Mouse (Mus musculus): ENCODE data around the gene Gm13040. TPM values are rescaled to one million over a fixed set of nuclear protein-coding genes. Genes with fewer than 3 reads are reported as not detected.
"Not testable (repeated sequence)": the region's sequence is repeated elsewhere in the genome, so short reads cannot be mapped to it uniquely, and the experiment has no call there.

Gene Gm13040
- not detected for polyA plus RNA-seq (2021)

GRCm38 (mm10) chr4:143535654-143536053 lies at the start of gene Gm13040:
Gene Gm13040 (plus strand): TSS chr4:143535954.
- CTCF ChIA-PET; H3K27me3 ChIP-seq; DNase-seq (ENCODE audit: low read depth, low spot score); ATAC-seq; POLR2A ChIA-PET; in situ Hi-C loops (cut with MboI; ENCODE audit: low pct_unique_long_range_greater_than_20kb): not testable (repeated sequence)

GRCm38 (mm10) chr4:143511043-143511442 lies 24.7 kb upstream of the Gm13040 start, which contains the start of gene Gm13043:
Gene Gm13043 (plus strand): TSS chr4:143511343.
- H3K27me3 ChIP-seq: no peaks in the 10 kb centered on the region
- CTCF ChIA-PET: no interaction called here
- in situ Hi-C loops (cut with MboI; ENCODE audit: low pct_unique_long_range_greater_than_20kb): no loop called here
- DNase-seq (ENCODE audit: low read depth, low spot score): no peak
- POLR2A ChIA-PET: no interaction called here
- ATAC-seq: no peak
- TF ChIP-seq CTCF (IDR thresholded peaks at IDR 0.05): no peak

- POLR2A ChIA-PET: not testable (repeated sequence)
Measured at GRCm38 (mm10) chr4:143551400-143551799, 15.6 kb downstream of the Gm13040 start, which contains the start of the genes BC080695 and Gm13057. Gene BC080695 (plus strand): TSS chr4:143551700. Gene Gm13057 (plus strand): TSS chr4:143551709.

More at GRCm38 (mm10) chr4:143551400-143551799, 15.6 kb downstream of the Gm13040 start, which contains the start of the genes BC080695 and Gm13057:
- DNase-seq (ENCODE audit: low read depth, low spot score); ATAC-seq; in situ Hi-C loops (cut with MboI; ENCODE audit: low pct_unique_long_range_greater_than_20kb); CTCF ChIA-PET; H3K27me3 ChIP-seq: not testable (repeated sequence)

Other genes with a start within 250 kb of the Gm13040 start
- 296 TPM for gene Pdpn, start 236.4 kb upstream of the Gm13040 start, polyA plus RNA-seq (2021)
- not detected for gene Lrrc38, start 186.2 kb upstream of the Gm13040 start, polyA plus RNA-seq (2021)
- gene Pramel1, start 141.5 kb upstream of the Gm13040 start, polyA plus RNA-seq (2021): not detected
- 17.4 TPM for gene Pramef8, start 123.5 kb upstream of the Gm13040 start, polyA plus RNA-seq (2021)
- not detected for gene Oog4, start 85.6 kb upstream of the Gm13040 start, polyA plus RNA-seq (2021)
- not detected for gene Gm13043, start 24.6 kb upstream of the Gm13040 start, polyA plus RNA-seq (2021)
- gene BC080695, start 15.7 kb downstream of the Gm13040 start, polyA plus RNA-seq (2021): not detected
- not detected for gene Gm13057, start 15.8 kb downstream of the Gm13040 start, polyA plus RNA-seq (2021)
- gene Gm13083, start 79.0 kb downstream of the Gm13040 start, polyA plus RNA-seq (2021): not detected
- not detected for gene Gm13088, start 121.3 kb downstream of the Gm13040 start, polyA plus RNA-seq (2021)
- gene Gm13089, start 166.8 kb downstream of the Gm13040 start, polyA plus RNA-seq (2021): not detected
- gene Gm13078, start 183.5 kb downstream of the Gm13040 start, polyA plus RNA-seq (2021): not detected

Data from Patski (cell line).